Mouse (Mus musculus) MEL (cell line): ENCODE data around the gene Lsm2.
"Not testable (repeated sequence)": the region's sequence is repeated elsewhere in the genome, so short reads cannot be mapped to it uniquely, and the experiment has no call there.

ENCODE experiments used
- CTCF ChIP-seq, 3 experiments: IDR thresholded peaks in 2 of 3; conservative IDR thresholded peaks in 1 of 3; 2 replicates each; pipeline ENCODE4 v1.5.1; 2011 to 2012; ENCODE audit warnings: low read length in 3 of 3, low read depth in 2 of 3, mild to moderate bottlenecking in 2 of 3, improper control_type of control experiment in 1 of 3, inconsistent platforms in 1 of 3, mixed read lengths in 1 of 3, moderate library complexity in 1 of 3; ENCODE audit not compliant: control insufficient read depth in 1 of 3, insufficient read depth in 1 of 3, poor library complexity in 1 of 3, severe bottlenecking in 1 of 3
- E2F4 ChIP-seq: IDR thresholded peaks from 2 replicates; pipeline ENCODE4 v1.6.1; 2011; ENCODE audit warnings: low read depth, low read length, improper control_type of control experiment, borderline replicate concordance
- EP300 ChIP-seq, 2 experiments: IDR thresholded peaks; 2 replicates each; pipeline ENCODE4 v1.6.1; 2011; ENCODE audit warnings: improper control_type of control experiment in 2 of 2, low read length in 2 of 2, low read depth in 1 of 2, mild to moderate bottlenecking in 1 of 2
- GABPA ChIP-seq: IDR thresholded peaks from 2 replicates; pipeline ENCODE4 v1.6.1; 2012; ENCODE audit warnings: low read depth, mild to moderate bottlenecking, inconsistent platforms, low read length, improper control_type of control experiment, moderate library complexity
- GATA1 ChIP-seq: IDR thresholded peaks from 2 replicates; pipeline ENCODE4 v1.6.1; 2011; ENCODE audit warnings: low read depth, low read length, improper control_type of control experiment
- HCFC1 ChIP-seq: IDR thresholded peaks from 2 replicates; pipeline ENCODE4 v1.6.1; 2012; ENCODE audit warnings: low read depth, mild to moderate bottlenecking, inconsistent platforms, low read length, improper control_type of control experiment, moderate library complexity
- KAT2A ChIP-seq: conservative IDR thresholded peaks from 2 replicates; pipeline ENCODE4 v1.6.1; 2012; ENCODE audit warnings: low read depth, low read length, improper control_type of control experiment, inconsistent platforms
- NELFE ChIP-seq: IDR thresholded peaks from 2 replicates; pipeline ENCODE4 v1.6.1; 2011; ENCODE audit warnings: low read depth, low read length, improper control_type of control experiment
- POLR2A ChIP-seq, 2 experiments: IDR thresholded peaks; 2 replicates each; pipeline ENCODE4 v1.6.1; 2011 to 2012; ENCODE audit warnings: low read length in 2 of 2, mild to moderate bottlenecking in 2 of 2, control low read depth in 1 of 2, improper control_type of control experiment in 1 of 2, low read depth in 1 of 2, moderate library complexity in 1 of 2; ENCODE audit not compliant: control insufficient read depth in 1 of 2, insufficient read depth in 1 of 2, poor library complexity in 1 of 2

- TF ChIP-seq GATA1; KAT2A; E2F4; NELFE; POLR2A (IDR thresholded peaks at IDR 0.05; ENCODE audit: control insufficient read depth in 1 of 2, insufficient read depth in 1 of 2, low read depth in 1 of 2, low read length in 2 of 2, poor library complexity in 1 of 2); CTCF (IDR thresholded peaks at IDR 0.05 in 2 of 3, conservative IDR thresholded peaks at IDR 0.05 in 1 of 3; ENCODE audit: control insufficient read depth in 1 of 3, insufficient read depth in 1 of 3, low read depth in 2 of 3, low read length in 3 of 3, poor library complexity in 1 of 3, severe bottlenecking in 1 of 3); EP300 (IDR thresholded peaks at IDR 0.05; ENCODE audit: low read depth in 1 of 2, low read length in 2 of 2); HCFC1; GABPA: not testable (repeated sequence)
These were observed 24.2 kb downstream of the Lsm2 start for GRCm38 (mm10) chr17:35005902-35006301.
